Mouse (Mus musculus) myocyte (in vitro differentiated cells): ENCODE results near the gene Ppp1r15b.

Source experiments
- E2F4 ChIP-seq: IDR thresholded peaks from one replicate; pipeline ENCODE4 v1.6.1; 2011; ENCODE audit warnings: mild to moderate bottlenecking, control low read depth, moderate library complexity; ENCODE audit not compliant: insufficient read depth
- MAX ChIP-seq: IDR thresholded peaks from one replicate; pipeline ENCODE4 v1.6.1; 2011; ENCODE audit warnings: low read depth, mild to moderate bottlenecking, control low read depth
- MYOD1 ChIP-seq, 3 experiments: IDR thresholded peaks; one replicate each; pipeline ENCODE4 v1.6.1; 2011; ENCODE audit warnings: control low read depth in 2 of 3, low read depth in 2 of 3, mild to moderate bottlenecking in 2 of 3, moderate library complexity in 1 of 3; ENCODE audit not compliant: insufficient read length in 2 of 3, control insufficient read depth in 1 of 3
- MYOG ChIP-seq, 3 experiments: IDR thresholded peaks; one replicate each; pipeline ENCODE4 v1.6.1; 2011; ENCODE audit warnings: control low read depth in 2 of 3, low read depth in 2 of 3, mild to moderate bottlenecking in 2 of 3; ENCODE audit not compliant: insufficient read length in 2 of 3, control insufficient read depth in 1 of 3, insufficient read depth in 1 of 3
- POLR2A ChIP-seq: IDR thresholded peaks from one replicate; pipeline ENCODE4 v1.6.1; 2011; ENCODE audit warnings: low read depth, mild to moderate bottlenecking, control low read depth, moderate library complexity; ENCODE audit not compliant: insufficient read length
- POLR2AphosphoS2 ChIP-seq: IDR thresholded peaks from one replicate; pipeline ENCODE4 v1.6.1; 2011; ENCODE audit warnings: low read depth, control low read depth; ENCODE audit not compliant: insufficient read length
- TCF12 ChIP-seq: IDR thresholded peaks from one replicate; pipeline ENCODE4 v1.6.1; 2011; ENCODE audit warnings: mild to moderate bottlenecking, control low read depth; ENCODE audit not compliant: poor library complexity, insufficient read depth, severe bottlenecking
- USF1 ChIP-seq: IDR thresholded peaks from one replicate; pipeline ENCODE4 v1.6.1; 2011; ENCODE audit warnings: low read depth, mild to moderate bottlenecking, control low read depth, moderate library complexity

DNA sequence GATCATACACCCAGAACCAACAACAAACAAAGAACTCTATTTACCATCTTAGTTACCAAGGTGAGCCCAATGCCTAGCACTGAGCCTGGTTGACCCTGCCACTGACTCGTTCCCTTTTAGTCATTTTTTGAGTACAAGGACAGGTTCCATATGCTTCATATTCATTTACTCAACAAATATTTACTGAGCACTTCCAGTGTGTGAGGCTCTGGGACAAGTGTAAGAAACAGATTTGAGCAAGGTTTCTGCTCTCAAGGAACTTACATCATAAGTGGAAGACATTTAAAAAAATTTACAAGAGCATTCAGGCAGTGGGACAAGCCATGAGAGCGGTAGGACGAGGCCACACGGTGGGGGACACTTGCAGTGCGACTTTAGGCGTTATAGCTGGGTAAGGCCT lies 24.3 kb downstream of the Ppp1r15b start:
- no peak for TF ChIP-seq POLR2A
- TF ChIP-seq MYOG (IDR thresholded peaks at IDR 0.05; ENCODE audit: control insufficient read depth in 1 of 3, insufficient read depth in 1 of 3, insufficient read length in 2 of 3, low read depth in 2 of 3): no peak
- TF ChIP-seq MAX: no peak
- TF ChIP-seq MYOD1 (IDR thresholded peaks at IDR 0.05; ENCODE audit: control insufficient read depth in 1 of 3, insufficient read length in 2 of 3, low read depth in 2 of 3): no peak
- TF ChIP-seq POLR2AphosphoS2: no peak
- TF ChIP-seq USF1: no peak
- TF ChIP-seq TCF12: no peak
- no peak for TF ChIP-seq E2F4
